Mouse (Mus musculus) telencephalon, adult 2 months (tissue): ENCODE measurements around the gene Plcxd1.
"Not testable (repeated sequence)": the region's sequence is repeated elsewhere in the genome, so short reads cannot be mapped to it uniquely, and the experiment has no call there.

Source experiments
- DNase-seq: peaks from one replicate; pipeline ENCODE4 v3.0.0-alpha.2; 2011; ENCODE audit warnings: low read depth, low spot score

The Plcxd1 gene

GRCm38 (mm10) chr5:110106901-110107564 is 7.3 kb downstream of the Plcxd1 start:
- DNase-seq: no peak

GRCm38 (mm10) chr5:110107581-110108304 is 8.0 kb downstream of the Plcxd1 start, which contains the start of gene Gtpbp6:
Gene Gtpbp6 (minus strand): TSS chr5:110108197.
- peak; percentile 96 for DNase-seq

- no peak for DNase-seq
Measured at GRCm38 (mm10) chr5:110108305-110108628, 8.5 kb downstream of the Plcxd1 start.

- DNase-seq: peak; percentile 96
Measured at GRCm38 (mm10) chr5:110109991-110110441, 10.2 kb downstream of the Plcxd1 start, which contains the start of gene Zfp605. Gene Zfp605 (plus strand): TSS chr5:110110092.

GRCm38 (mm10) chr5:110122380-110122779 is 22.6 kb downstream of the Plcxd1 start:
- DNase-seq: not testable (repeated sequence)

GRCm38 (mm10) chr5:110135293-110136086 is 35.7 kb downstream of the Plcxd1 start, which contains the start of gene Chfr:
Gene Chfr (plus strand): TSS chr5:110135842.
- peak; percentile 98 for DNase-seq

- DNase-seq: no peak
Measured at GRCm38 (mm10) chr5:110136087-110136464, 36.3 kb downstream of the Plcxd1 start.

GRCm38 (mm10) chr5:110137816-110138215 is 38.0 kb downstream of the Plcxd1 start:
- DNase-seq: no peak

- DNase-seq: no peak
Measured at GRCm38 (mm10) chr5:110139325-110139724, 39.6 kb downstream of the Plcxd1 start.

GRCm38 (mm10) chr5:110140424-110140823 is 40.7 kb downstream of the Plcxd1 start:
- DNase-seq: no peak

GRCm38 (mm10) chr5:110142309-110142708 is 42.5 kb downstream of the Plcxd1 start:
- DNase-seq: no peak

GRCm38 (mm10) chr5:110143007-110143406 is 43.2 kb downstream of the Plcxd1 start:
- DNase-seq: no peak
